Mouse (Mus musculus) midbrain, embryonic 14.5 days (tissue): ENCODE data around the gene Polr2m. TPM values are rescaled to one million over a fixed set of nuclear protein-coding genes. Genes with fewer than 3 reads are reported as not detected.

Experiments
- ATAC-seq: fragments of 200-750 bp; cut with Nextera tagmentation; 2 replicates; pipeline ENCODE4 v1.8.0; 2017; ENCODE audit warnings: moderate number of reproducible peaks, moderate library complexity; ENCODE audit not compliant: low FRiP score, low TSS enrichment
- DNase-seq: peaks from one replicate; pipeline ENCODE4 v3.0.0-alpha.2; 2015
- H3K27ac ChIP-seq: fragments of 300-500 bp; sonication (generic); replicated peaks from 2 replicates; pipeline ENCODE4 v1.5.1; 2014; ENCODE audit warnings: mild to moderate bottlenecking, low read depth, low read length, moderate library complexity
- H3K27me3 ChIP-seq: fragments of 300-500 bp; sonication (generic); 2 replicates; pipeline ENCODE4 v1.6.1; 2014; ENCODE audit warnings: low read length, control low read depth, mixed read lengths; ENCODE audit not compliant: control insufficient read depth, insufficient read depth
- H3K36me3 ChIP-seq: fragments of 300-500 bp; sonication (generic); 2 replicates; pipeline ENCODE4 v1.6.1; 2014; ENCODE audit warnings: low read length, control low read depth; ENCODE audit not compliant: control insufficient read depth, insufficient read depth
- H3K4me1 ChIP-seq: fragments of 300-500 bp; sonication (generic); 2 replicates; pipeline ENCODE4 v1.6.1; 2014; ENCODE audit warnings: mild to moderate bottlenecking, antibody characterized with exemption, low read length, control low read depth; ENCODE audit not compliant: control insufficient read depth, insufficient read depth
- H3K4me2 ChIP-seq: fragments of 300-500 bp; sonication (generic); 2 replicates; pipeline ENCODE4 v1.6.1; 2014; ENCODE audit warnings: mild to moderate bottlenecking, low read length, moderate library complexity
- H3K4me3 ChIP-seq: fragments of 300-500 bp; sonication (generic); replicated peaks from 2 replicates; pipeline ENCODE4 v1.5.1; 2014; ENCODE audit warnings: low read depth, low read length
- H3K9ac ChIP-seq: fragments of 300-500 bp; sonication (generic); replicated peaks from 2 replicates; pipeline ENCODE4 v1.6.1; 2014; ENCODE audit warnings: mild to moderate bottlenecking, low read length, moderate library complexity
- H3K9me3 ChIP-seq: fragments of 300-500 bp; sonication (generic); 2 replicates; pipeline ENCODE4 v1.6.1; 2016; ENCODE audit warnings: low read length, control low read depth, mixed read lengths; ENCODE audit not compliant: control insufficient read depth
- WGBS: fragments of 180-500 bp; shearing (Covaris S2); extraction: QIAGEN DNeasy Blood & Tissue Kit; methylation state at CpG from one replicate; pipeline ENCODE4 v1.1.7; 2014; 5-methylcytosine and 5-hydroxymethylcytosine counted together
- polyA plus RNA-seq: library from polyadenylated mRNA; unstranded; fragments of >200 nt; fragmentation: Nextera tagmentation; extraction: Ambion mirVana; gene quantifications from 2 replicates; pipeline ENCODE4 v1.2.1, GENCODE M21; 2014

Gene Polr2m
- polyA plus RNA-seq, 1 experiment from 2014 or later = 305 TPM

GRCm38 (mm10) chr9:71512899-71513298 lies 27.2 kb upstream of the Polr2m start:
- WGBS = 92% methylated on average over 10 of the region's 10 CpGs
- no peaks in the 10 kb centered on the region for H3K9me3 ChIP-seq
- ATAC-seq = no peak

DNA sequence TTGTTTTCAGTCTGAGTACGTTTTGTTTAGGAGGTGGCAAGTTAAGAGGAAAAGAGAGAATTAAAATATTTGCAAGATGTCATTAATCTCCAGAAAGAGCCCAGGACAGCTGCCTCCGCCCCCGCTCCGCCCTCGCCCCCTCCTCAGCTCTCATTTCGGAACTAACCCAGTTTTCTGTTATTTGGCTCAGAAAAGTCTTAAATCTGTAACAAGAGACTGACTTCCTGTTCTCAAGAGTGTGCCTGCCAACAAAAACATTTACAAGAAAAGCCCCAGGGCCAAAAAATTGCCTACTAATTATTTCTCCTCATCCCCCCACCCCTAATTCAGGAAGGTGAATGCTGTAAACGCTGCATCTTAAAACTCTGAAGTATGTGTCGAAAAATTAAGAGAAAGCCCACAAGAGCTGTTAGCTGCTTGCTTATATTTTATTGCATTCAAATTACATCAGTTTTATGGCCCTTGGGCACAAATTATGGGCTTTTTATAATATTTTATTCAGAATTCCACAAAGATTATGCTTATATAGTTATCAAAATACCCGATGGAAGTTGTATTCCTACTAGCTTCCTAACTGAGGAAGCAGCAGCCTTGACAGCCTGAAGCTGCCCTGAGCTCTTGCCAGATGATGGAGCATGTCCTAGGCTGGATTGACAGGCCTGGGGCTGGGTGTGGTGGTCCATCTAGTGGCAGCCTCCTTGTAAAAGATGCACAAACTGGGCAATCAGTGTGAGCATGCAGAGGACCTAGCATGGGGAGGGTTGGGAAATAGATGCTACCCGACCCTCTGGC lies 12.9 kb upstream of the Polr2m start:
- Histone ChIP-seq H3K4me3 (no peak overlapping the region), H3K36me3 (no peaks in the 10 kb centered on the region), H3K9me3 (no peaks in the 10 kb centered on the region), H3K27ac (no peak overlapping the region), H3K27me3 (no peaks in the 10 kb centered on the region), H3K4me2 (no peak overlapping the region), H3K9ac (no peak overlapping the region), H3K4me1 (no peaks in the 10 kb centered on the region)
- no peak for DNase-seq
- WGBS = 75% methylated on average over 10 of the region's 10 CpGs
- ATAC-seq = no peak

More at GRCm38 (mm10) chr9:71512899-71513298, 27.2 kb upstream of the Polr2m start:
- H3K4me2 ChIP-seq = no peak overlapping the region
- H3K4me3 ChIP-seq = no peak overlapping the region
- no peaks in the 10 kb centered on the region for H3K27me3 ChIP-seq
- DNase-seq = no peak
- H3K36me3 ChIP-seq = no peaks in the 10 kb centered on the region
- no peak overlapping the region for H3K9ac ChIP-seq
- H3K27ac ChIP-seq = no peak overlapping the region
- H3K4me1 ChIP-seq = no peaks in the 10 kb centered on the region

GRCm38 (mm10) chr9:71496637-71497036 lies 10.9 kb upstream of the Polr2m start:
- H3K27ac ChIP-seq = no peak overlapping the region
- no peak overlapping the region for H3K4me3 ChIP-seq
- ATAC-seq (no peak), DNase-seq (no peak)
- no peaks in the 10 kb centered on the region for H3K36me3 ChIP-seq
- no peak overlapping the region for H3K4me2 ChIP-seq
- 48% methylated on average over 2 of the region's 2 CpGs for WGBS
- H3K9ac ChIP-seq = no peak overlapping the region
- H3K4me1 ChIP-seq = no peaks in the 10 kb centered on the region
- H3K9me3 ChIP-seq = no peaks in the 10 kb centered on the region
- no peaks in the 10 kb centered on the region for H3K27me3 ChIP-seq

GRCm38 (mm10) chr9:71493771-71494170 lies 8.0 kb upstream of the Polr2m start:
- Histone ChIP-seq H3K9ac (no peak overlapping the region), H3K36me3 (no peaks in the 10 kb centered on the region), H3K27ac (no peak overlapping the region), H3K4me2 (no peak overlapping the region), H3K27me3 (no peaks in the 10 kb centered on the region), H3K9me3 (no peaks in the 10 kb centered on the region), H3K4me3 (no peak overlapping the region), H3K4me1 (no peaks in the 10 kb centered on the region)
- ATAC-seq (no peak), DNase-seq (no peak)
- WGBS = 44% methylated on average over 5 of the region's 5 CpGs

GRCm38 (mm10) chr9:71492296-71493025 lies 6.7 kb upstream of the Polr2m start:
- Histone ChIP-seq H3K27ac (no peak overlapping the region), H3K4me2 (no peak overlapping the region), H3K27me3 (no peaks in the 10 kb centered on the region), H3K4me3 (no peak overlapping the region), H3K36me3 (no peaks in the 10 kb centered on the region), H3K4me1 (no peaks in the 10 kb centered on the region), H3K9me3 (no peaks in the 10 kb centered on the region), H3K9ac (no peak overlapping the region)
- DNase-seq (no peak), ATAC-seq (no peak)
- 87% methylated on average over 15 of the region's 15 CpGs for WGBS

- no peaks in the 10 kb centered on the region for H3K4me1 ChIP-seq
- no peaks in the 10 kb centered on the region for H3K27me3 ChIP-seq
- no peak for DNase-seq
- no peak overlapping the region for H3K4me2 ChIP-seq
- H3K9me3 ChIP-seq = no peaks in the 10 kb centered on the region
- H3K27ac ChIP-seq = no peak overlapping the region
- no peak overlapping the region for H3K9ac ChIP-seq
- WGBS = 44% methylated on average over 3 of the region's 3 CpGs
- H3K4me3 ChIP-seq = no peak overlapping the region
- no peak for ATAC-seq
- no peaks in the 10 kb centered on the region for H3K36me3 ChIP-seq
Measured at GRCm38 (mm10) chr9:71490076-71490475, 4.3 kb upstream of the Polr2m start.

- H3K27ac ChIP-seq = 0 out of 2 replicates have a peak overlapping the region, but pooled peaks have one; percentile 89
- no peaks in the 10 kb centered on the region for H3K9me3 ChIP-seq
- DNase-seq (no peak), ATAC-seq (0 out of 2 replicates have a peak, but pooled peaks have one; percentile 17)
- H3K4me3 ChIP-seq = peak overlapping the region; percentile 99
- no peak overlapping the region; the same call in 1 of the 2 replicates for H3K9ac ChIP-seq
- H3K27me3 ChIP-seq = no peaks in the 10 kb centered on the region
- WGBS = 43% methylated on average over 7 of the region's 7 CpGs
- peak overlapping the region; percentile 78 for H3K4me2 ChIP-seq
- H3K4me1 ChIP-seq = peaks cover 11% of the 10 kb centered on the region
- peaks cover 25% of the 10 kb centered on the region for H3K36me3 ChIP-seq
Measured at GRCm38 (mm10) chr9:71486127-71486526, 392 bp upstream of the Polr2m start.

GRCm38 (mm10) chr9:71484871-71485474 lies 762 bp downstream of the Polr2m start:
- H3K27ac ChIP-seq = peak overlapping the region; percentile 89
- peak overlapping the region; percentile 99 for H3K4me3 ChIP-seq
- peaks cover 11% of the 10 kb centered on the region for H3K4me1 ChIP-seq
- H3K36me3 ChIP-seq = peaks cover 36% of the 10 kb centered on the region
- no peaks in the 10 kb centered on the region for H3K9me3 ChIP-seq
- 3% methylated on average over 14 of the region's 14 CpGs for WGBS
- ATAC-seq = no peak
- H3K27me3 ChIP-seq = no peaks in the 10 kb centered on the region
- DNase-seq = no peak
- H3K4me2 ChIP-seq = peak overlapping the region; percentile 78
- H3K9ac ChIP-seq = peak overlapping the region; percentile 99
